Mouse (Mus musculus) midbrain, postnatal 0 days (tissue): ENCODE results near the gene Stxbp3. TPM values are rescaled to one million over a fixed set of nuclear protein-coding genes. Genes with fewer than 3 reads are reported as not detected.
"Not testable (repeated sequence)": the region's sequence is repeated elsewhere in the genome, so short reads cannot be mapped to it uniquely, and the experiment has no call there.

Source experiments
- ATAC-seq: fragments of 200-750 bp; cut with Nextera tagmentation; 2 replicates; pipeline ENCODE4 v1.8.0; 2017; ENCODE audit warnings: moderate number of reproducible peaks, mild to moderate bottlenecking, moderate TSS enrichment, moderate library complexity; ENCODE audit not compliant: low FRiP score
- DNase-seq: peaks from one replicate; pipeline ENCODE4 v3.0.0-alpha.2; 2015; ENCODE audit warnings: low spot score
- H3K27ac ChIP-seq: fragments of 300-500 bp; sonication (generic); 2 replicates; pipeline ENCODE4 v1.5.1; 2014; ENCODE audit warnings: low read depth, mild to moderate bottlenecking, low read length, mixed read lengths
- H3K27me3 ChIP-seq: fragments of 300-500 bp; sonication (generic); 2 replicates; pipeline ENCODE4 v1.6.1; 2014; ENCODE audit warnings: low read length, control low read depth, mixed read lengths; ENCODE audit not compliant: insufficient read depth
- H3K36me3 ChIP-seq: fragments of 300-500 bp; sonication (generic); 2 replicates; pipeline ENCODE4 v1.6.1; 2014; ENCODE audit warnings: low read length, control low read depth, mixed read lengths; ENCODE audit not compliant: insufficient read depth
- H3K4me1 ChIP-seq: fragments of 300-500 bp; sonication (generic); 2 replicates; pipeline ENCODE4 v1.6.1; 2014; ENCODE audit warnings: mild to moderate bottlenecking, control low read depth, antibody characterized with exemption, low read length, mixed read lengths; ENCODE audit not compliant: insufficient read depth
- H3K4me2 ChIP-seq: fragments of 300-500 bp; sonication (generic); 2 replicates; pipeline ENCODE4 v1.6.1; 2014; ENCODE audit warnings: low read depth, mild to moderate bottlenecking, low read length, mixed read lengths; ENCODE audit not compliant: poor library complexity, severe bottlenecking
- H3K4me3 ChIP-seq: fragments of 300-500 bp; sonication (generic); 2 replicates; pipeline ENCODE4 v1.5.1; 2014; ENCODE audit warnings: low read depth, mild to moderate bottlenecking, low read length, moderate library complexity
- H3K9ac ChIP-seq: fragments of 300-500 bp; sonication (generic); replicated peaks from 2 replicates; pipeline ENCODE4 v1.6.1; 2014; ENCODE audit warnings: mild to moderate bottlenecking, low read length, moderate library complexity, mixed read lengths; ENCODE audit not compliant: poor library complexity, severe bottlenecking
- H3K9me3 ChIP-seq: fragments of 300-500 bp; sonication (generic); 2 replicates; pipeline ENCODE4 v1.6.1; 2016; ENCODE audit warnings: low read length, control low read depth
- CTCF ChIP-seq: IDR thresholded peaks from 2 replicates; pipeline ENCODE4 v1.5.1; 2016; ENCODE audit warnings: antibody characterized with exemption, mild to moderate bottlenecking
- WGBS: fragments of 180-500 bp; shearing (Covaris S2); extraction: QIAGEN DNeasy Blood & Tissue Kit; methylation state at CpG from one replicate; pipeline ENCODE4 v1.1.7; 2014; 5-methylcytosine and 5-hydroxymethylcytosine counted together
- polyA plus RNA-seq: library from polyadenylated mRNA; unstranded; fragments of >200 nt; fragmentation: Nextera tagmentation; extraction: Ambion mirVana; gene quantifications from 2 replicates; pipeline ENCODE4 v1.2.1, GENCODE M21; 2015
- total RNA-seq: library from RNA; depleted of rRNA; stranded (reverse); fragments of >200 nt; gene quantifications from 2 replicates; pipeline ENCODE4 v1.2.3, GENCODE M21; 2014

The Stxbp3 gene
- total and polyA plus RNA-seq, 2 experiments from 2014 or later, result 11.7 to 12.3 TPM

DNA sequence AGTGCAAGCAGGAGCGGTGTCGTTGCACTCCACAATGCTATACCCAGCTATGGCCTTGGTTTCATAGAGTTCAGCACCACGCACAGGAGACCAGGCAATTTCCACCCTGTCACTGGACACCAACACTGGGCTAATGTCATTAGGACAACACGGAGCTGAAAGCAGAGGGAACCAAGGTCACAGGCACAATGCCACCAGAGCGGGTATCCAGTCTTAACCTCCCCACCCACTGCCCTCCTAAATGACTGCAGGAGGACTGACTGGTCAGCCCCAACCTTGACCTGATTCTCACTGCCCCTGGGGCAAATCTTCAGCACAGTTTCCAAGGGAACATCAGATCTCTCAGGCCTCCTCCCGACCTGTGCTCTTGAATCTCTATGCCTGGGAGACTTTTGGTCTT, 30.3 kb upstream of the Stxbp3 start:
- no peaks in the 10 kb centered on the region for H3K9me3 ChIP-seq
- no peaks in the 10 kb centered on the region for H3K4me1 ChIP-seq
- no peaks in the 10 kb centered on the region for H3K27me3 ChIP-seq
- no peak for TF ChIP-seq CTCF
- H3K36me3 ChIP-seq, result no peaks in the 10 kb centered on the region
- no peak overlapping the region for H3K9ac ChIP-seq
- no peak for ATAC-seq
- H3K4me2 ChIP-seq, result no peak overlapping the region
- no peak for DNase-seq
- WGBS, result 80% methylated on average over 6 of the region's 6 CpGs
- H3K27ac ChIP-seq, result no peak overlapping the region
- H3K4me3 ChIP-seq, result no peak overlapping the region

DNA sequence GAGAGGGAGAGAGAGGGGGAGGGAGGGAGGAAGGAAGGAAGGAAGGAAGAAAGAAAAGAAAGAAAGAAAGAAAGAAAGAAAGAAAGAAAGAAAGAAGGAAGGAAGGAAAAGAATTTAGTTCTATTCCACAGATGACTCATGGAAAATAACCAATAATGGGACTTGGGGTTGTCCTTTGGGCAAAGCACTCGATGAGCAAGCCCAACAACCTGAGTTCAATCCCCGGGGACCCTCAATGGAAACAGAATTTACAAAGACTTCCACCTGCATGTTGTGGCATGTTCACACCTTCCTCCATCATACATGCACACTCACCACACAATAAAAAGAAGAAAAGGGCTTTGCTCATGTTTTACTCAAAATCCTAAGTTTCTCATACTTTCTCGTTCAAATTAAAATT, 27.1 kb upstream of the Stxbp3 start:
- no peaks in the 10 kb centered on the region for H3K27me3 ChIP-seq
- H3K27ac ChIP-seq, result no peak overlapping the region
- WGBS, result 91% methylated on average over 3 of the region's 3 CpGs
- ATAC-seq (no peak), DNase-seq (no peak)
- no peaks in the 10 kb centered on the region for H3K9me3 ChIP-seq
- no peak overlapping the region for H3K9ac ChIP-seq
- no peak for TF ChIP-seq CTCF
- H3K4me3 ChIP-seq, result no peak overlapping the region
- no peaks in the 10 kb centered on the region for H3K4me1 ChIP-seq
- H3K4me2 ChIP-seq, result no peak overlapping the region
- H3K36me3 ChIP-seq, result no peaks in the 10 kb centered on the region

DNA sequence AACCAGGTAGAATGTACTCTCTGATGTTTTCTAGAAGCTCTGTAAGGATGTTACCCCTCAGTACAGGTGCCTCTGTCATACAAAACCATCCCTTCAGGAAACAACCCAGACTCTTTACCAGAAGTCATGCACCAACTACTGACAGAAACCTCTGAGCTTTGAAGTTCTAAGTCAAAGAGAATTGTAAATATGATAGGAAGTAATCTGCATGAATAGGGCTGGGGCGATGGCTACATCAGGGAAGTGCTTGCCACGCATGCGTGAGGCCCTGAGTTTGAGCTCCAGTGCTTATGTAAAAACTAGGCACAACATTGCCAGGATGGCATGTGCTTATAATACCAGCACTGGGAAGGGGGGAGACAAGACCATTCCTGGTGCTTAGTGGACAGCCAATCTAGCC, 25.4 kb upstream of the Stxbp3 start:
- no peak for ATAC-seq
- DNase-seq, result no peak
- Histone ChIP-seq H3K9ac (no peak overlapping the region), H3K27me3 (no peaks in the 10 kb centered on the region), H3K4me3 (no peak overlapping the region), H3K36me3 (no peaks in the 10 kb centered on the region), H3K4me2 (no peak overlapping the region), H3K27ac (no peak overlapping the region), H3K9me3 (no peaks in the 10 kb centered on the region), H3K4me1 (no peaks in the 10 kb centered on the region)
- WGBS, result 88% methylated on average over 3 of the region's 3 CpGs
- no peak for TF ChIP-seq CTCF

DNA sequence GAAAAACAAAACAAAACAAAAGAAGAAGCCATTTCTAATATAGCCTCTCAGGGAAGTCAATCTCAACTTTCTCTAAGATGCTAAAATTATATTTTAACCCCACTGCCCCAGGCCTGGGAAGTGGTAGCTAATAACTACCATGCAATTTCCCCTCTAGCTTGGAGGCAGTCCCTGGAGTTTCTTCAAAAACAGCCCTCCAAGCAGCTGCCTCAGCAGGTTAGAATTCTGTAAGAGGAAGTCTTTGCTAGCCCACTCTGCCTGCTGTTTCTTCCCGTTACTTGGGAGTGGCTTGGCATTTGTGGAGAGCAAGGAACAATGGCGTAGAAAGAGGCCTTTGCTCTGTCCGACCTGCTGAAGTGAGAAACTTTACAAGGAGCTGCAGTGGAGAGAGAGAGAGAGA, 24.8 kb upstream of the Stxbp3 start:
- no peak for DNase-seq
- Histone ChIP-seq H3K4me2 (no peak overlapping the region), H3K4me3 (no peak overlapping the region), H3K36me3 (no peaks in the 10 kb centered on the region), H3K4me1 (no peaks in the 10 kb centered on the region), H3K27ac (no peak overlapping the region), H3K9ac (no peak overlapping the region), H3K27me3 (no peaks in the 10 kb centered on the region), H3K9me3 (no peaks in the 10 kb centered on the region)
- no peak for ATAC-seq
- WGBS, result 35% methylated on average over 3 of the region's 3 CpGs
- TF ChIP-seq CTCF, result no peak

DNA sequence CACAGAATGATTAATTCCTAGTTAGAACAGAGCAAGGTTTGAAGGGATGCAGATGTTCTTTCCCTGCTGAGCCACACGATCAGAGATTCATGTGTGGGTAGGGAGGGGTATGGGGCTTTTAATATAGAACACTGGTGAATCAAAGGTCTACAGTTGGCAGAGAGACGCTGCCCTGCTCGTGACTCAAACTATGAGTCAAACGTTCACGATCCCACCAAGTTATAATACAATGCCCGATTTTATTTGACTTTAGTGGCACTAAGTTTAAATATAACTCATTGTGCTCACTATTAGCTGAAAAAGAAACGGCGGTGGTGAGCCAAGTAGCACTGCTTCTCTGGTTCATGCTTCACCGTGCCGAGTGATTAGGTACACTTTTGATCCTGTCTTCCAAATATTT, 22.8 kb upstream of the Stxbp3 start:
- no peak for ATAC-seq
- 83% methylated on average over 10 of the region's 10 CpGs for WGBS

DNA sequence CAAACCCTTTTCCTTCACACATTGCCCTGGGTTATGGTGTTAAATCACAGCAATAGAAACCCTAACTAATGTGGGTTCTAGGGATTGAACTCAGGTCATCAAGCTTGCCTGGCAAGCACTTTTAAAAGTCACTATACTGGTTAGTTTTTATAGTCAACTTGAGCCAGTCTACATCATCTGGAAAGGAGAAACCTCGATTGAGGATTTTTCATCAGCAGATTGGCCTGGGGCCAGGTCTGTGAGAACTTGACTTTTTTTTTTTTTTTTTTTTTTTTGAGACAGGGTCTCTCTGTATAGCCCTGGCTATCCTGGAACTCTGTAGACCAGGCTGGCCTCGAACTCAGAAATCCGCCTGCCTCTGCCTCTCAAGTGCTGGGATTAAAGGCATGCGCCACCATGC, 22.0 kb upstream of the Stxbp3 start:
- WGBS, result 91% methylated on average over 4 of the region's 4 CpGs
- H3K4me1 ChIP-seq, H3K4me3 ChIP-seq, H3K9ac ChIP-seq, DNase-seq, H3K27me3 ChIP-seq, ATAC-seq, H3K36me3 ChIP-seq, H3K9me3 ChIP-seq, H3K27ac ChIP-seq, H3K4me2 ChIP-seq: not testable (repeated sequence)

More for the DNA sequence above, 22.8 kb upstream of the Stxbp3 start:
- Histone ChIP-seq H3K4me3 (no peak overlapping the region), H3K27ac (no peak overlapping the region), H3K4me2 (no peak overlapping the region), H3K4me1 (no peaks in the 10 kb centered on the region), H3K9ac (no peak overlapping the region), H3K9me3 (no peaks in the 10 kb centered on the region), H3K27me3 (no peaks in the 10 kb centered on the region), H3K36me3 (no peaks in the 10 kb centered on the region)
- TF ChIP-seq CTCF, result no peak
- no peak for DNase-seq

DNA sequence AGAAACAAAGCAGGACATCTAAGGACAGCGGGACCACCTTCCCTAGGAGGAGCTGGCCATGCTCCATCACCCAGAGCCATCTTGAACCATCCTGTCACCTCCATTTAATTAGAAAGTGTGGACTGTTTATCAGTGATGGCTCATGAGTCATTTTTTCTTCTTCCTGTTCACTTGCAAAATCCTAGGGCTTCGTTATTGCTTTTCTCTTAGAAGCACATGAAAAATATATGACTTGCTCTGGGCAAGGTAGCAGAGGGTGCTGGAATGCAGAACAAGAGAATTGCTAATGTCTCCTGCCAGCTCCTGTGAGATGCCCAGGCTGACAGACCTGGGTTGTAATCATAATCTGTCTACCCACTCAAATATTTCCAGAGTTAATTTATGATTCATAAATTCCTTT, 20.5 kb upstream of the Stxbp3 start:
- Histone ChIP-seq H3K27me3 (no peaks in the 10 kb centered on the region), H3K27ac (no peak overlapping the region), H3K36me3 (no peaks in the 10 kb centered on the region), H3K9ac (no peak overlapping the region), H3K9me3 (no peaks in the 10 kb centered on the region), H3K4me2 (no peak overlapping the region), H3K4me1 (no peaks in the 10 kb centered on the region), H3K4me3 (no peak overlapping the region)
- WGBS, result 55% methylated on average over 2 of the region's 2 CpGs
- ATAC-seq, result no peak
- TF ChIP-seq CTCF, result no peak
- no peak for DNase-seq
